Mouse (Mus musculus) brain, embryonic 14.5 days (tissue): ENCODE measurements around the gene Cxcl12. TPM values are rescaled to one million over a fixed set of nuclear protein-coding genes. Genes with fewer than 3 reads are reported as not detected.
A peak's percentile ranks its signal among the peaks of the same experiment; 100 is the strongest.

ENCODE experiments used
- DNase-seq: peaks from one replicate; pipeline ENCODE4 v3.0.0-alpha.2; 2011; ENCODE audit warnings: low read depth
- CTCF ChIP-seq: fragments of 200-500 bp; IDR thresholded peaks from 2 replicates; pipeline ENCODE4 v1.5.1; 2012; ENCODE audit warnings: inconsistent platforms, mild to moderate bottlenecking, moderate library complexity, borderline replicate concordance; ENCODE audit not compliant: insufficient read depth, insufficient read length; ENCODE audit errors: extremely low read depth
- POLR2A ChIP-seq: fragments of 200-500 bp; IDR thresholded peaks from 2 replicates; pipeline ENCODE4 v1.6.1; 2012; ENCODE audit warnings: mild to moderate bottlenecking, inconsistent platforms, borderline replicate concordance; ENCODE audit not compliant: poor library complexity, insufficient read depth, insufficient read length, severe bottlenecking; ENCODE audit errors: extremely low read depth
- polyA plus RNA-seq: library from polyadenylated mRNA; depleted of rRNA; stranded (reverse); fragments of >200 nt; gene quantifications from 2 replicates; pipeline ENCODE4 v1.2.3, GENCODE M21; 2012

Cxcl12 gene
- polyA plus RNA-seq, 1 experiment: 73.6 TPM

DNA sequence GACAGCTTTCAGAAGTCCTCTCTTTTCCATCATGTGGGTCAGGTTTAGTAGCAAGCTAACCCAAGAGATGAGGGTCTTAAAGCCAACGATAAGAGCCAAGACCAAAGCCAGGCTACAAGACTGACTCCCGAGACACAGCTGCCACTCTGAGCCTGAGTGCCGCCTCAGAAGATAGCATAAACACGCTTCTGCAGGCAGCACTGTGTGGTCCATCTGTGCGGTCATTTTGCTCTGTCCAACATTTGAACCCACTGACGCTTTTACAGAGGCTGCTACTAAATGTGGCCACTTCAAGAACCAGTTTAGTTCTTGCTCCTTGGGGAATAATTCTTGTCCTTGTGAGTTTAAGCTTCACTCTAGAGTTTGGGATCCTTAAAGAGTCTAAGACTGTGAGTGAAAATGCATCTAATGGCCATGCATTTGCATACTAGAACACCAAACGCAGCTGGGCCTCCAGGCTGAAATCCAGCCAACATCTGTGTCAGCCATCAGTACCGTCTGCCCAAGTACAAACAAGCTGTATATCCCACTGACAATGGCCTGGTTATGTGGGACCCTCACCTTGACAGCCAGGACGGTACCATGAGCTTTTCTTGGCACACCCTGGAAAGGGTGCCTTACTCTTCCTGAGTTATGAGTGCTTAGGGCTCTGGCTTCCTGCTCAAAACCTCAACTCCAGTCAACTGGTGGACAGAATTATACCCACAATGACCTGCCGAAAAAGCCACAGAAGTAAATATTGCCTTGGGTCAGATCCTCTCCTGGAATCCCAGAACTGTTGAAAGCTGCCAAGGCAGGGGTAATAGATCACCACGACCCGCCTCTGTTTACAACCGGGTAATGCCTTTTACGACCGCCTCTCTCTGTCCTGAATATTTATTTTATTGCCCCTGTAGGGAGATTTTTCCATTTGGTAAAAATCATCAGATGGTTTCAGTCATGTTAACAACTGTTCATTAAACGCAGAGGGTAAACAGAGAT lies 8.3 kb upstream of the Cxcl12 start:
- TF ChIP-seq CTCF: no peak
- TF ChIP-seq POLR2A: no peak
- DNase-seq: no peak

DNA sequence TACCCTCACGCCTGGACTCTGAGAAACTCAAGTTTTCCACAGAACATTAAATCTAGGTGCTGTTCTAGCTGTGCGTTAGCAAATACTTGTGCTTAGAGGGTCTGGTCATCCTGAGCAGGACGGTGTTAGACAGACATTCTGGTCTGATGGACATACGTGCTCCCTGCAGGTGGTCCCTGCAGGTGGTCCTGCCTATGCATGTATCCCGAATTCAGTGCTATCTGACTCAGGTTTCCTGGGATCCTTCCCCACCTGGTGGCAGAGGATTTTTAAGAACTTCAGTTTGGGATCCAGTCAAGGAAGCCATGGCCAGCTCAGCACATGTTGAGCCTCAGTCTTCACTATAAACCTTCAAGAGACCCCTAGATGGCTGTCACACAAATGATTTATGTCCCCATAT lies 4.8 kb upstream of the Cxcl12 start:
- TF ChIP-seq POLR2A: no peak
- DNase-seq: no peak

DNA sequence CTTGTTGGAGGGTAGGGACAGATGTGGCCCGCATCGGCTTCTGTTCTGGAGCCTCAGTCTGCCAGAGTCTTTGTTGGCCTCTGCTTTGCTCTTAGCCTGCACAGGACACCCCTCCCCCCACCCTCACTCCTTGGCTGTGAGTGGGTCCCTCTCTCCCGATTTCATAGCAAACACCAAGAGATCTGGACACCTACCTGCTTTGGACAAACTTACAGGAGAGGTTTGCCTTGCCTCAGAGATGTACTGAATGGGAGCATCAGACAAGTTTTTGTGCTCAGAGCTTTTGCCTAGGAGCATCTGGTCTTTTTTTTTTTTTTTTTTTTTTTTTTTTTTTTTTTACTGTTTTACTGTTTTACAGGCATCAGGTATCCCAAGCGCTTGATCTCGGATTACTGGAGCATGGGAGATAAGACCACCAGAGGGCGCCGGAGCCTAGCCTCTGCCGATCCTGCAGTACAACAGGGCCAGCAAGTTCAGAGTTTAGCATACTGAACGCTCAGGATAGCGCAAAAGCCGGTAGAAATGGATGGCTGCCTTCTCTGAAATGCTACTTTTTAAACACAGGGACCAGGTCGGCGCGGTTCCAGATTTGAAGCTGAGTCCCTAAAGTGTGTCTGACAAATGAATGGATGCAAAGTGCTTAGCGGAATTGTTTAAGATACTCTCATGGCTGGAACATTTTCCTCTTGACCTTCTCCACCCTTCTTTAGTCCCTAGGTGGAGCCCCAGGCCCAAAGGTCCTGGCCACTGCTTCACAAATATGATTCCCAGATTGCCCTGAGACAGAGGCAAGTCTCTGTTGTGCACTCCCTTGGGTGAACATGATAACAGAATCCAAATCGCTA lies 1.5 kb upstream of the Cxcl12 start:
- peak; percentile 95 for DNase-seq
- TF ChIP-seq POLR2A: no peak
- TF ChIP-seq CTCF: peak; percentile 89

DNA sequence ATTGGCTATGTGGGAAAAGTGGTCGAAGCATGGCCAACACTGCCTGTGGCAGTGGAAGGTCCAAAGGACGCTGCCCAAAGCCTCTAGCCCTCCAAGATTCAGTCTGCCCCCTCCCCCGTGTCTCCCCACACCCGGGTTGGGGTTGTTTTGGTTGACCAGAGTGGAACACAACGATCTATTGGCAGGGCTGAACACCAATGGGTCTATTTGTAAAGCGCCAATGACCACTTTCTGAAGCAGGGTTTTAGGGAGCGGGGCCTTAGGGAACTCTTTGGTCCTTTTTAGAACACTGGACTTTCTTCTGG lies 957 bp upstream of the Cxcl12 start:
- no peak for DNase-seq
- TF ChIP-seq POLR2A: no peak
- TF ChIP-seq CTCF: no peak

DNA sequence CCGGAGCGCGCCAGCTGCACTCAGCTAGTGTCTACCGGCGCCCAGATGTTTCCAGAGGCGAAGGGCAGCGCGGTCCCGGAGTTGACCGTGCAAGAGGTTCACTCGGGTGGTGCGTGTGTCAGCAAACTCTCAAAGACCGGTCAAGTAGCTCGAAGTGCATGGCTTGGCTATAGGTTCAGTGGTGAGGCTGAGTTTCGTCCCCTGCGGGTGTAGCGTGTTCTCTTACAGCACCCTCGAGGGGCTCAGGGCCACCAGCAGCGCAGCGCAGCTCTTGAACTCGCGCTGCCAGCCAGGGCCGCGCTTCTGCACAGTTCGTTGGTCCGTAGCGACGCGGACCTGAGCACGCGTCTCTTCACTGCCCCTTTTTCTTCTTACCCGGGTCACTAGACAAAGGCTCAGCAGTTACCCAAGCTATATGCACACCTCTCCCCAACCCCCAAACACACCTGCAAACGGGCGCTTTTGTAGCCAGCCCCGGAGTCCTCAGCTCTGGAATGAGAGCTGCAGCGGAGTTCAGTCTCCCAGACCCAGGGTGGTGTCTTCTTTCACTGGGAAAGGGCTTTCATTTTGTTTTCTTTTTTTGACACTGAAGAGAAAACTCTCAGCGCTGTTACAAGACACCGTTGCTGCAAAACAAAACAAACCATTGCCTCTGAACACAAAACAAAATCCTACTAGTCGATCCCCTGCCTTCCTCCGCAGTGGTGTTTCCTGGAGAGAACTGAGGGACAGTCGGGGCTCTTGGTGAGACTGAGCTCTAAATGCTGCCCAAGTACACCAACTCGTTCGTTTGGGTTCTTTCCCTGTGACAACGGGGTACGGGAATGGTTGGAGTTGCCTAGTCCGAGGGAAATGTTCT lies 945 bp downstream of the Cxcl12 start:
- peak; percentile 39 for DNase-seq

DNA sequence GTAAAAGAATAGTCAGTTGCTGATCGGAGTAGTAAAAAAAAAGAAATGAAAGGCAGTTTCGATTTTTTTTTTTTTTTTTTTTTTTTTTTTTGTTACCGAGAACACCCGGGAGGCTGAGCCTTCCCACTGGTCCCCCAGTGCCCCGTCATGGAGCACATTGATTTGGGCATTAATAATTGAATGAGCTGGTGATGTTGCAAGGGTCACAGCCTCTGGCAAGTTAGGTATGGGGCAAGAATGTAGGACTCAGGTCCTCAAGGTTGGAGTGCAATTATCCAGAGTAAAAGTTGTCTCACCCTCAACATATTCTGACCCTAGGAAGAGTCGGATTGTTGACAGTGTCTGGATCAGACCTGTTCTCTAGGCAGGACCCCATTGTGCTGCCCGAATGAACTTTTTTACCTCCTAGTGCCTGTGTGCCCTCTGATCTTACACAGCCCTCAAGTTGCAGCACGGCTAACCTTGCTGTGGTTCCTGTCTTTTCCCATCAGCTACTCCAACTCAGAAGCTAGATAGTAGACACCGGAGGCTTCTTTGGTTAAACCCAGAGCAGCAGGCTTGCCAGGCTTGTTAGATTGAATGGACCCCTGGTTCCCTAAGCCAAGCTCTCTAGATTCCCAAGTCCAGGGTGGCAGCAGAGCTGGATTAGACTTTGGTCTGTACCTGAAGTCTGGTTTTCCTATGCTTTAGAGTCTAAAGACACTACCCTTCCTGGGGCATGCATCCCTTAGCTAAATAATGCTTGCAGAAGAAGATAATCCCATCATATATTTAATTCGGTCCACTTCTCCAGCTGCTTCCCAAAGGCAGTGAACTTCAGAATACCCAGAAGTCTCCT lies 1.8 kb downstream of the Cxcl12 start:
- TF ChIP-seq CTCF: no peak
- no peak for TF ChIP-seq POLR2A
- no peak for DNase-seq

More for the DNA sequence above, 945 bp downstream of the Cxcl12 start:
- TF ChIP-seq CTCF (no peak), POLR2A (no peak)

DNA sequence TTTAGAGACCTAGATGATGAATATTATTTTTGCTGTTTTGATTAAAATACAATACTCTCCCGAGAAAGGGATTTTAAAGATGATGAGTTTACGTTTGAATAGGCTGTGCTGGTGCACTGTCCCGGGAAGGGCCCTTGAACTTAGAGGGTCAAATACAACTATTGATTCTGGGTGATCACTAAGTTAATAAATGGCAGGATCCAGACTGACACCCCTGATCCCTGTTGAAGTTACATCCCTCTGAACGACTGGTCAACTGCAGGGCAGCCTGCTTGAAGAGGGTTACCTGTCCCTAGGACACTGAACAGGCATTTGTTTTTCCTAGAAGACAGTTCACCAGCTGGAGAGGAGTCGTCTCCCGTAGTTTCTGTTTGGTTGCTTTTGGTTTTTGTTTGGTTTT lies 4.0 kb downstream of the Cxcl12 start:
- DNase-seq: no peak
- TF ChIP-seq POLR2A (no peak), CTCF (no peak)

DNA sequence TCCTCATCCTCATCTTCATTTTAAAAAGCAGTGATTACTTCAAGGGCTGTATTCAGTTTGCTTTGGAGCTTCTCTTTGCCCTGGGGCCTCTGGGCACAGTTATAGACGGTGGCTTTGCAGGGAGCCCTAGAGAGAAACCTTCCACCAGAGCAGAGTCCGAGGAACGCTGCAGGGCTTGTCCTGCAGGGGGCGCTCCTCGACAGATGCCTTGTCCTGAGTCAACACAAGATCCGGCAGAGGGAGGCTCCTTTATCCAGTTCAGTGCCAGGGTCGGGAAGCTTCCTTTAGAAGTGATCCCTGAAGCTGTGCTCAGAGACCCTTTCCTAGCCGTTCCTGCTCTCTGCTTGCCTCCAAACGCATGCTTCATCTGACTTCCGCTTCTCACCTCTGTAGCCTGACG lies 5.5 kb downstream of the Cxcl12 start:
- TF ChIP-seq POLR2A: no peak
- peak; percentile 86 for TF ChIP-seq CTCF
- peak; percentile 82 for DNase-seq

DNA sequence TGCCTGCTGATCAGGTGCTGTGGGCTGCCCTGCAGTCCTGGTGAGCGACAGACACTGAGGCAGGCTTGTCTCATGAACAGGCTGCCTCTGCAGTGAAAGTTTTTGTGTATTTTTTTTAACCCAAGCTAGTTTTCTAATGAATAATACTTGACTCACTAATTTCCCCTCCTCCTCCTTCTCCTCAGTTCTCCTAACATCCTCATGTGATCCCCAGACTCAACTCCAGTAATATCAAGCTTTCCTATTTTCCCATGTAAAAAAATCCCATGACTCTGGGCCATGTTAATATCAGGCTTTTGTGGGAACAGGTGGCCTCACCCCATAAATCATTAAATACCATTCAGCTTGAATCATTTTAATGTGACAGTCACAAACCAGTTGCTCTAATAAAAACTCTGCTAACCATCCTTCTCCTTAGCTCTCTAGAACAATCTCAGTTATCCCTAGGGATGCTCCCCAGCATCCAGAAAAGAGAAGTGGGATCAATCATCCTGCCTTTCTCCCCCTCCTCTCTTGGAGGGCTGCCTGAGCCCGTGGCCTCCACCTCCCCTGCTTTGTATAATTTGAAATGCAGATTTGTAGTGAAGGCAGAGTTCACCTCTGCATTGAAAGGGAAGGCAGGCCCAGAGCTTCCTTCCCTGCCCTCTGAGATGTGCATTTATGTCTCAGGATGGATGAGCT lies 6.9 kb downstream of the Cxcl12 start:
- TF ChIP-seq POLR2A: no peak
- no peak for TF ChIP-seq CTCF
- peak; percentile 23 for DNase-seq

DNA sequence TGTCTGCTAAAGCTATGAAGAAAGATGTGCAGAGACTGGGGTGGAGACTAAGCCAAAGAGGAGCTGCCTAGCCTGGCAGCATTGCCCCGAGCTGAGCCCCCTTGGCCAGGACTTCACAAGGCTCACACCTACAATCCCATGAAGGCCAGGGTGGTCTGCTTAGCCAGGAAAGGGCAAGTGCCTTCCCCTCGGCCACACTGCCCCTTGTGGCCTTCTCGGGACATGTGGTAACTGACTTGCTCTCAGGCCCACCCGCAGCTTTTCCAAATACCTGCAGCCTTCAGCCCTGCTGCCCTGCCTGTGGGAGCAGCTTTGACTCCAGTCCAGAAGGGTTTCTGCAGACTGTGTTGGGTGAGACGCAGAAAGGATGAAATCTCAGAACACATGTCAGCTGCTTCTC lies 8.1 kb downstream of the Cxcl12 start:
- TF ChIP-seq POLR2A (no peak), CTCF (peak; percentile 54)
- DNase-seq: no peak

DNA sequence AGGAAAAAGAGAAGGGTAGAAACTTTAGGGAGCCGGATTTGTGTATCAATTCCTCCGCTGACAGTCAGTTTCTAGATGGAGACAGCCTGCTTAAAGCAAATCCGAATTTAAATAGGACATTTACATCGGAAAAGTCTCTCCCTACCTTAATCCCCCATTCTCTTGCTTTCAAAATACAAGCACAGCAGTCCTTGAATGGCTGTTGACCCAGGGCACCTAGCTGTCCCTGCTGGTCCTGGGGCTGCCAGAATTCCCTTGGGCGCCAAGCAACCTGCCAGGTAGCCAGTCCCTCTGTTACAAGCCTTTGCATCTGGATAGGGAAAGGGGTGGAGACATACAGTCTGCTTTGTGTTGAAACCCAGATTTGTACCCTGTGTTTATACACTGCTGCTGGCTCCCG lies 12.0 kb downstream of the Cxcl12 start:
- no peak for DNase-seq
- TF ChIP-seq POLR2A: no peak
- TF ChIP-seq CTCF: no peak
